9 mouse cellular contexts compared by ENCODE assay signal in the genomic region with DNA sequence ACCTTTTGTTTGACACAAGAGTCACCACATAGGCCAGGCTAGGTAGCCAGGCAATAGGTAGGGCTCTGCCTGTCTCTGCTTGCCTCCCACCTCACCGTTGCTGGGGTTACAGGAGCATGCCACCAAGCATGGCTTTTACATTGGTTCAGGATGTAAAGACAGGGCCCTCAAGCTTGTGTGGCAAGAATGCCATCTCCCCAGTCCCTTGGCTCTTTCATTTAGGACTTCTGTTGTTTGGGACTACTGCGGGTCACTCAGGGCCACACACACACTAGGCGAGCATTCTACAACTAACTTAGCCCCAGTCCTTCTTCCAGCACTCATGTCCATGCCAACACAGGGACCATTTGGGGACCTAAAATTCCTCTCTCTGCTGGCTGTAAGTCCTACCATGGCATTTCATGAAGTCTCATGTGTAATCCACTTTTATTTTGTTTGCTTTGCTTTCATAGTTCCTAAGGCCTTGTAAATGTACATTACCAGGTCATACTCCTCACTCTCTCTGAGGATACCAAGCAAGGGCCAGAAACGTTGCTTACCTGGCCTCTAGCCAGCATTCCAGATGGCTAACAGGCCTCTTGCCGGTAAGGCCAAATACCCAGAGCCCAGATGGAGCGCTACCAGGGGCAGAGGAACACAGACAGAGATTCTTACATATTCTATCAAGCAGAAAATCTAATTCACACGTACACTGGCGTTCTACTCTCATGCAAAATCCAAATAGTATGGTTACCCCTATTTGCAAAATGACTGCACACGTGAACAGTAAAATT. TPM values are rescaled to one million over a fixed set of nuclear protein-coding genes. Genes with fewer than 3 reads are reported as not detected.
A peak's percentile ranks its signal among the peaks of the same experiment; 100 is the strongest.
DNase-seq lines count a peak whose midpoint lies in the region; TF ChIP-seq lines count a peak whose summit lies in the region.
"Had no signal": no experiment of that assay in that cellular context is flagged by ENCODE, and none has a peak within 500 bp of the region (broad histone marks: within the 10 kb centered on the region; RNA-seq: fewer than 3 reads in every experiment).

No protein-coding gene starts in this region.

- peak overlapping the region; percentile 2; the same call in 1 of the 2 replicates for H3K27ac ChIP-seq in left cerebral cortex, adult 2 months
- H3K27ac ChIP-seq: macrophage had no signal

- TF ChIP-seq CTCF in left cerebral cortex, adult 2 months (IDR thresholded peaks at IDR 0.05) = no peak

- intact Hi-C loops in left cerebral cortex, adult 2 months (cut with DNase I) = no loop called here

- no peak overlapping the region for H3K4me3 ChIP-seq in left cerebral cortex, adult 2 months

- no peak for DNase-seq in left cerebral cortex, adult 2 months (ENCODE audit: extremely low spot score in 1 of 2, low spot score in 2 of 2)
- DNase-seq in left cerebral cortex, adult 8-10 months (ENCODE audit: low spot score in 2 of 2) = no peak
- peak; percentile 98 to 99 for DNase-seq in cerebellum, postnatal 14 days
- DNase-seq in heart, adult 9 months (ENCODE audit: low spot score in 2 of 2) = peak; percentile 27 to 52
- DNase-seq in lung, postnatal 10 days = peak; percentile 16
- no peak for DNase-seq in embryo, embryonic 9.5 days (ENCODE audit: extremely low spot score)
- DNase-seq in spleen, postnatal 4 days (ENCODE audit: low spot score in 2 of 2) = no peak
- no peak for DNase-seq in adrenal gland, adult 2 months

RNA-seq across cellular contexts. Expression of gene Homer2, which starts 52.2 kb away (rescaled TPM):
- total RNA-seq in left cerebral cortex, adult 2 months (2021) = 10 to 100 TPM; 68.1 to 77.5 TPM
- total RNA-seq in left cerebral cortex, adult 8-10 months (2022) = 10 to 100 TPM; 52.0 to 72.2 (median 56.2) TPM
- total RNA-seq in adrenal gland, adult 2 months (2021) = 1 to 10 TPM; 3.6 to 6.7 TPM
- 0.58 and 0.75 TPM in 2 replicates for polyA plus RNA-seq in adrenal gland, adult 2 months (2012; rRNA removed)
- polyA plus RNA-seq: macrophage had no signal

Comparison
In these comparisons a context has a peak if more than half of its experiments do, and no peak if none do; other contexts are left out.
1. DNase-seq: peak in cerebellum, postnatal 14 days (2 of 2), heart, adult 9 months (2 of 2) and lung, postnatal 10 days (single experiment); none in left cerebral cortex, adult 2 months (0 of 2), left cerebral cortex, adult 8-10 months (0 of 2), embryo, embryonic 9.5 days (single experiment), spleen, postnatal 4 days (0 of 2) and adrenal gland, adult 2 months (single experiment).
2. RNA of gene Homer2, which starts 52.2 kb away (total RNA-seq): 68.1 to 77.5 TPM in left cerebral cortex, adult 2 months and 52.0 to 72.2 TPM in left cerebral cortex, adult 8-10 months; 3.6 to 6.7 TPM in adrenal gland, adult 2 months; every median in the first group is over 4 times any median in the second.